ENCODE assay signal across 18 mouse cellular contexts in the genomic region with DNA sequence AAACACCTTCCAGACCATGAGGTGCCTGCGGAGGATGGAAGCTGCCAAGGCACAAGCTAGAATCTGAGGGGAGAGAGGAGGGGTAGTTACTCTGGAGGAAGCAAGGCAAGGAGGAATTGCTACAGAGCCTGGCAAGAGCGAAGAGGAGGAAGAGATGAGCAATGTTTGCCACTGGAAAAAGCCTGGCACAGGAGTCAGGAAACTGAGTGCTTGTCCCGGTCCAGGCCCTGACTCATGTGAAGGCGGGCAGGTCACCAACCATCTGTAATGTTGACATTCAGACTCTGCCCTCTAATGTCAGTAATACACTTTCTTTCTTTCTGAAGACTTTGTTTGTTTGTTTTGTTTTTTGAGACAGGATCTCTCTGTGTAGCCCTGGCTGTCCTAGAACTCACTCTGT. TPM values are rescaled to one million over a fixed set of nuclear protein-coding genes. Genes with fewer than 3 reads are reported as not detected.
DNase-seq lines count a peak whose midpoint lies in the region.
"Had no signal": no experiment of that assay in that cellular context is flagged by ENCODE, and none has a peak within 500 bp of the region (broad histone marks: within the 10 kb centered on the region; RNA-seq: fewer than 3 reads in every experiment).

No protein-coding gene starts in this region.

- DNase-seq in adrenal gland, postnatal 14 days, result peak; percentile 48
- DNase-seq in adrenal gland, postnatal 10 days, result no peak
- DNase-seq in heart, adult 11 months, result peak; percentile 87
- DNase-seq in heart, postnatal 4 days, result no peak
- peak; percentile 14 for DNase-seq in fibroblast of lung, adult 2 months (ENCODE audit: low read depth)
- DNase-seq in lung, postnatal 14 days, result no peak
- DNase-seq: cerebellum, adult 11-12 months; cerebellum, adult 8-10 months; cerebellum, postnatal 10 days; cerebellum, postnatal 36 days; embryo, embryonic 11 days; gastrocnemius, adult 2 months; gastrocnemius, postnatal 14 days; heart, adult 18-20 months; heart, postnatal 10 days; heart, postnatal 36 days; kidney, adult 18-20 months; kidney, adult 9 months had no signal

RNA-seq across cellular contexts. Expression of a gene that starts 7.5 kb away (rescaled TPM):
- total RNA-seq in adrenal gland, postnatal 14 days (2021), result 16.8 and 17.3 TPM in 2 replicates
- total RNA-seq in adrenal gland, postnatal 10 days (2021), result 10 to 100 TPM; 22.0 to 25.8 TPM
- 10 to 100 TPM; 24.7 to 24.9 TPM for total RNA-seq in heart, postnatal 4 days (2021)

RNA-seq across cellular contexts. Expression of a gene that starts 7.8 kb away (rescaled TPM):
- 8.7 and 10.2 TPM in 2 replicates for total RNA-seq in adrenal gland, postnatal 14 days (2021)
- total RNA-seq in adrenal gland, postnatal 10 days (2021), result 10 to 100 TPM in 1 of 2 experiments, 1 to 10 TPM in 1; 7.3 to 11.7 TPM
- 1 to 10 TPM; 7.4 to 8.2 TPM for total RNA-seq in heart, postnatal 4 days (2021)

RNA-seq across cellular contexts. Expression of a gene that starts 13.4 kb away (rescaled TPM):
- 200 and 206 TPM in 2 replicates for total RNA-seq in adrenal gland, postnatal 14 days (2021)
- 100 to 1,000 TPM; 177 to 190 TPM for total RNA-seq in adrenal gland, postnatal 10 days (2021)
- total RNA-seq in heart, postnatal 4 days (2021), result 100 to 1,000 TPM; 101 to 107 TPM

RNA-seq across cellular contexts. Expression of a gene that starts 17.8 kb away (rescaled TPM):
- 265 and 269 TPM in 2 replicates for total RNA-seq in adrenal gland, postnatal 14 days (2021)
- 100 to 1,000 TPM; 238 to 252 TPM for total RNA-seq in adrenal gland, postnatal 10 days (2021)
- 100 to 1,000 TPM; 291 to 295 TPM for total RNA-seq in heart, postnatal 4 days (2021)

RNA-seq across cellular contexts. Expression of a gene that starts 27.9 kb away (rescaled TPM):
- total RNA-seq in adrenal gland, postnatal 14 days (2021), result 36.6 and 40.8 TPM in 2 replicates
- 10 to 100 TPM; 24.1 to 28.3 TPM for total RNA-seq in adrenal gland, postnatal 10 days (2021)
- total RNA-seq in heart, postnatal 4 days (2021), result 10 to 100 TPM; 20.4 to 20.7 TPM

Comparison
In these comparisons a context has a peak if more than half of its experiments do, and no peak if none do; other contexts are left out.
1. DNase-seq: peak in adrenal gland, postnatal 14 days (single experiment), heart, adult 11 months (single experiment) and fibroblast of lung, adult 2 months (single experiment); none in adrenal gland, postnatal 10 days (single experiment), heart, postnatal 4 days (single experiment) and lung, postnatal 14 days (single experiment).